Mouse (Mus musculus): ENCODE measurements around the gene Tmcc1. TPM values are rescaled to one million over a fixed set of nuclear protein-coding genes. Genes with fewer than 3 reads are reported as not detected.

Tmcc1 gene
- total RNA-seq, 2 experiments from 2014 or later: 34.4 to 48.0 TPM

- no peak for DNase-seq
Observed at GRCm38 (mm10) chr6:115992981-115993380, 200.3 kb downstream of the Tmcc1 start.

- peak; percentile 39 for DNase-seq
Observed at GRCm38 (mm10) chr6:115991881-115992620, 201.2 kb downstream of the Tmcc1 start.

- DNase-seq: peak; percentile 50
Observed at GRCm38 (mm10) chr6:115991108-115991880, 202.0 kb downstream of the Tmcc1 start.

DNA sequence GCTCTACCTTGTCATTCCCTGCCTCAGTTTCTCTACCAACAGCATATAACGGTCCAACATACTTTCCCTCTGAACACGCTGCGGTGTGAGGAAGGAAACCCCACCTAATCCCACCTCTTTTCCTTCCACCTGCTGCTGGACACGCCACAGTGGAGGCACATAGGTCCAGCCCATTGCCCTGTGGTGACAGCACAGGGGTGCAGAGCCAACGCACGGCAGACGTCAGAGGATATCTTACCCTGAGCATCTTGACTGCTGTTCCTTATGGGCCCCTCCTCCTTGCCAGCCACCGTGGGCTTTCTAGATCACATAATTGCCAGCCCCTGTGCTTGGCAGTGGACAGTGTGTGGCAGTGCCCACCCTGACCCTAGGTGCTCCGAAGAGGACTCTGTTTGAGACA is 202.8 kb downstream of the Tmcc1 start:
- no peak for DNase-seq

DNA sequence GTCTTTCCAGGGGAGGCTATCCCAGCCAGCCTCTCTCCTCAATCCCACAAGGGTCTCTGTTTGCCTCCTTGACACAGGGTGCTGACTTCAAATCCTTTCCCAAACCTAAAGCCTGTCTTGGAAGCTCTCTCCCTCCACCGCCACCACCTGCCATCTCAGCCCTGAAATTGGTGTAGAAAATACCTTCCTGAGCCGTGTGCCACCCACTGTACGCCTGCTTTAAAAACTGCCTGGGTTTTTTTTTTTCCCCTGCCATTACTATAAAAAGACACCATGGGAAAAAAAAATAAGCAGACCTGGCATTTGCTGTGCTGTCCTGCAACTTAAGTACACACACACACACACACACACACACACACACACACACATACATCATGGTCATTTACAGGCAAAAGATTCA is 203.2 kb downstream of the Tmcc1 start:
- DNase-seq: no peak

DNA sequence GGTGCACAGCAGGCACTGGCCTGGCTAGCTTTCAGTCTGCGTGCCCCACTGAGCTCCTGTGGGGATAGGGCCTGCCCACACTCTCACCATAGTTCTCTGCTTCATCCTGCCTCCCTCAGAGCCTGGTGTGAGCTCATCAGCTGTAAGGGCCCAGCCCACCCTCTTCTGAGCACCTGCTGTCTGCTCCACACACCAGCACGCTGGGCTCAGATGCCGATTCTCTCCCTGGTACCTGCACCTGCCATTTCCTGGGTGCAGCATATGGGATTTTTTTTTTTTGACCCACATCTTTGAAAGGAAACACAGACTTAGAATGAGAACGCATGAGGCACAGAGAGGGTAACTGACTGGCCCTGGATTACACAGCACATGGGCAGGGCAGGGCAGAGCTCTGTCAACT is 203.7 kb downstream of the Tmcc1 start:
- no peak for DNase-seq

DNA sequence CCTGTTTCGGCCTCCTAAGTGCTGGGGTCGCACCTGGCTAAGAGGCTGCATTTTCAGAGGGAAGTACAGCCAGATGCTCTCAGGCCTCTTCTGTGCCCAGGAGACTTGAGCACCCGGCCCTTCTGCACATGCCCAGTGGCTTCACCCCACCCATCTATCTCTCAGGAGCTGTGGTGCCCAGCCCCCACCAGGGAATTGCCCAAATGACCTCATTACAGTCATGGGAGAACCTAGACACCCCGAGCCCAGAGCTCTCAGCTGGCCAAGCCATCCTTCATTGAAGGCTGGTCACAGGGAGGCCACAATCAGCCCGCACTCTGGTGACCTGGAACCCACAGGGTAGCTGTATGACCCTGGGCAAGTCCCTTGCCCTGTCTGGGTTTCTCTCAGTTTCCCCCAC is 204.3 kb downstream of the Tmcc1 start:
- DNase-seq: no peak

GRCm38 (mm10) chr6:115987096-115987747 is 206.1 kb downstream of the Tmcc1 start:
- peak; percentile 35 for DNase-seq

GRCm38 (mm10) chr6:115986472-115987095 is 206.7 kb downstream of the Tmcc1 start:
- DNase-seq: peak; percentile 63

DNA sequence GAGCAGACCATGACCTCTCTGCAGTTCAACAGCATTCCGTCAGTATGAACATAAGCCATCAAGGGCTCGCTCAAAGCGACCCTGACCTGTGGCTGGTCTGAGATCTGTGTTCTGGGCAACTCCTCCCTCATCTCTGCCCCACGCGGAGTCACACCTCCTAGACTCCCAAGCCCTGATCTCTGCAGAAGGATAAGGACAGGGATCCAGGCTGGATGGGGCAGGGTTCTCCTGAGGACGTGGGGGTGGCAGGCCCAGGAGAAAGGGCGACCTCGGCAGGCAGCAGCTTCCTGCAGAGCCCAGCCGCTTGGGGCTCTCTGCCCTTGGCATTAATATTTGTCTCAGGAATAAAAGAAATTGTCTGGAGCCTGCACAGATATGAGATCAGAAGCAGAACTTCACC is 207.7 kb downstream of the Tmcc1 start:
- no peak for DNase-seq

DNA sequence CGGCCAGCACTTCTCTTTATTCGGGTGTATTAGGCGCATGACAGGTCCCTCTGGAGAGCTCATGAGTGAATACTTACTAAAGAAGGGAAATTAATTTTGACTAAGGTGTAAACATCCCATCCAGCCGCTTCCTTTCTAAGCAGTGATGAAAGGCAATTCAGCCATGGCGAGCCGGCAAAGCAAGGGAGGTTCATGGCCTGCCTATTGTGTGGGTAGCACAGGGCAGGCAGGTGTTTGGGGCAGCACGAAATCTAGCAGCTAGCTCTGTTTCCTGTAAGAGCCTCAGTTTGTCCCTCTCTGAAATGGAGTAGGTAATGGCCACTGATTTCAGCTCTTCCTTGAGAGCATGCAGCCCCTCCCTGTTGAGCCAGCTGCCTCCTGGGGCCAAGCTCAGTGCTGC is 208.7 kb downstream of the Tmcc1 start:
- no peak for DNase-seq

- DNase-seq: peak; percentile 18
Observed at GRCm38 (mm10) chr6:115983306-115984038, 209.8 kb downstream of the Tmcc1 start.

GRCm38 (mm10) chr6:115982889-115983288 is 210.4 kb downstream of the Tmcc1 start:
- DNase-seq: peak; percentile 42

DNA sequence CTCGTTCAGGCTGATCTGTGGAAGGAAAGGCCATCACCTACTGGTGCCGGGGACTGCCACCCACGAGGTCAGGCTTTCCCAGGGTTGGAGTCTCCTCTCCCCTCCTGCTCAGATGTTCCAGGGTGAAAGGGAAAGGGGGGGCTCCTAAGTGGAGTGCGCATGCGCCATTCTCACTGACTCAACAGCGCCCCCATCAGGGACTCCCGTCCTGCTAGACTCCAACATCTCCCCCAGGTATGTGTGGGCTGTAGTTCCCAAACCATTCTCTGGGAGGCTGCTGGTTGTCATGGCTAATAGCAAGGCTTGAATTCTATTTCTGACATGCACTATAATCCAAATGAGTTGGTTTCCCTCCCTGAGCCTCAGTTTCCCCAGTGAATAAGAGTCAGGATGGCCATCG is 214.7 kb downstream of the Tmcc1 start:
- no peak for DNase-seq

DNA sequence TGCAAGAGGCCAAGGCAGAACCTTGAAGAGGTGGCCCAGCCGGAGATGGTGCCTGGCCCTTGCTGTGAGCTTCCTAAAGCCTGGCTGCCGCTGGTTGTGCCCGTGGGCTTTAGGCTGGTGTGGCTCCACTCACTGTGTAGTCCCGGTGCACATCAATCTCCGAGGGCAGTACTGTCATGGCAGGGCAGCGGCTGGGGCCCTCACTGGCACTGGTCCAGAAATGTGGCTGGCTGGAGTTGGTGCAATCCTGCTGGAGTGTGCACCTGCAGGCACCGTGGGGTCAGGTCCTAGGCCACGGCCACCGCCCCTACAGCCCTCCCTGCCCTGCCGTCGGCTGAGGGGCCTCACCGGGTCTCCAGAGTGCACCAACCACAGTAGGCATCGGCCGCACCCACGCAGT is 215.5 kb downstream of the Tmcc1 start:
- no peak for DNase-seq

GRCm38 (mm10) chr6:115975606-115976005 is 217.7 kb downstream of the Tmcc1 start:
- DNase-seq: no peak

DNA sequence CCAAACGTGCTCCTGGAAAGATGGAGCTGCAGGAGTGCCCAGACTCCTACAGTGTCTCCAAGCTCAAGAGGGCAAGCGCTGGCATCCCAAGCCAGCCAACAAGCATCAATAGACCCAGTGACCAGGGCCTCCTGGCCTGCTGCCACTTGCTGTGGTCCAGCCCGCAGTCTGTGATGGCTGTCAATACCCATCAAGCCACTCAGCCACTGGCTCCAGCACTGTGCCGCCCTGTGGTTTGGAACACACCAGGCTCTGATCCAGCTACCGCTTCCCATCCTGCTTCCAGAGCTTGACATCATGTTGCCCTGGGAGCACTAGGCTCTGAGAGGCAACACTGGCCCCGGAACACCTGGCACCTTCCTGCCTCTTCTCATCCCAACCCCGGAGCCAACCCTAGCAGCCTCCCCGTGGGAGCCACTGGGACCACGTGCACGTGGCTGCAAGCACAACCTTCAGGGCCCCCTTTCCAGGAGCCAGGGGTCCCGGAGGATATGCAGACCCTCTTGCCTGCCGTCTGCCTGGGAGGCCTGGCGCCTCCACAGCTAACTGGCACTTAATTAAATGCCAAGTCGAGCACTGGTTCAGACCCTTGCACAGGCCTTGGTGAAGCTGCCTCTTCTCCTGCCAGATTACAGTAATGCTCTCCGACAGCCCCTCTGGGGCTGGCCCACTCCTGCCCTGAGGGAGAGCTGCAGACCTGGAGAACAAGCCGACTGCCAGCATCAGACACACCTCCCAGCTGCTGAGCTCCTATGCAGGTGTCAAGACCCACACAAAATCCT is 219.2 kb downstream of the Tmcc1 start:
- no peak for DNase-seq

- no peak for DNase-seq
Observed at GRCm38 (mm10) chr6:115973139-115973875, 220.0 kb downstream of the Tmcc1 start.

DNA sequence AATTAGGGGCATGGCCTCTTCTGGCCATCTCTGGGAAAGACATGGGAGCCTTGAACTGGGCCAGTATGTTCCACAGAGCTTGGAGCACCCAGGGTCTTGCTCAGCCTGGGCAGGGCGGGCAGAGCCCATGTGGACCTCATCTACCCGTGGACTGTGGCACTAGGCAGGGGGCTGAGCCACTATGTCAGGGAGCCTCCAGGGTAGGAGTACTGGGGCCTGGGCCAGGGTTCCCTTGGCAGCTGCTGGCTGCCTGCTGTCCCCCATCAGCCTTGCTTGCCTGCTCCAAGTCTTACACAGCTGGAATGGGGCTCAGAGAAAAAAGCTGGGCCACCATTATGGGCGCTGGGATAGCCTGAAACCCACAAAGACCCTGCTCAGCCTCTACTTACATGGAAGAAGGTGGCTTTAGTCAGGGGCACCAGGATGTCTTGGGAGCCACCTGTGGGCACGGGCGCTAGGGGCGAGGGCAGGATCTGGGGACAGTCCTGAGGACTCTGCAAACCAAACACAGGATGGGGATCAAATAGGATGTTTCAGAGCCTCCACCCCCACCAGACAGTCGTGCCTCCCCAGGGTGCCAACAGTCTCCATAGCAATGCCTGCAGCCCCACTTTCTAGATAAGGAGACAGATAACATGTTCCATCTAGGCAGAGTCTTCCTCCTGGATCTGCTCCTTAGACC is 221.1 kb downstream of the Tmcc1 start:
- DNase-seq: no peak

All from gastrocnemius, postnatal 25 days (tissue).